Mouse (Mus musculus): Measurements from ENCODE around the gene Farsa.
"Not testable (repeated sequence)": the region's sequence is repeated elsewhere in the genome, so short reads cannot be mapped to it uniquely, and the experiment has no call there.

The Farsa gene

GRCm38 (mm10) chr8:84873016-84873415, 16.2 kb downstream of the Farsa start:
- no peak for DNase-seq (ENCODE audit: low spot score)

- no peak for DNase-seq (ENCODE audit: low spot score)
Observed at GRCm38 (mm10) chr8:84874339-84874738, 17.6 kb downstream of the Farsa start.

GRCm38 (mm10) chr8:84877297-84878035, 20.7 kb downstream of the Farsa start:
- DNase-seq (ENCODE audit: low spot score): no peak

GRCm38 (mm10) chr8:84878915-84879314, 22.1 kb downstream of the Farsa start:
- no peak for DNase-seq (ENCODE audit: low spot score)

- no peak for DNase-seq (ENCODE audit: low spot score)
Observed at GRCm38 (mm10) chr8:84884728-84885127, 27.9 kb downstream of the Farsa start.

- DNase-seq (ENCODE audit: low spot score): no peak
Observed at GRCm38 (mm10) chr8:84888280-84888679, 31.5 kb downstream of the Farsa start.

- DNase-seq (ENCODE audit: low spot score): no peak
Observed at GRCm38 (mm10) chr8:84889141-84889540, 32.4 kb downstream of the Farsa start.

GRCm38 (mm10) chr8:84892993-84893708, 36.4 kb downstream of the Farsa start:
- DNase-seq (ENCODE audit: low spot score): no peak

- peak; percentile 92 for DNase-seq (ENCODE audit: low spot score)
Observed at GRCm38 (mm10) chr8:84893709-84894134, 36.9 kb downstream of the Farsa start, which contains the start of gene Gcdh. Gene Gcdh (minus strand): TSS chr8:84893921.

GRCm38 (mm10) chr8:84895963-84896362, 39.2 kb downstream of the Farsa start:
- no peak for DNase-seq (ENCODE audit: low spot score)

- no peak for DNase-seq (ENCODE audit: low spot score)
Observed at GRCm38 (mm10) chr8:84901071-84901470, 44.3 kb downstream of the Farsa start.

GRCm38 (mm10) chr8:84901752-84902151, 45.0 kb downstream of the Farsa start, which contains the start of gene Klf1:
Gene Klf1 (plus strand): TSS chr8:84901928.
- DNase-seq (ENCODE audit: low spot score): no peak

- no peak for DNase-seq (ENCODE audit: low spot score)
Observed at GRCm38 (mm10) chr8:84902367-84902919, 45.7 kb downstream of the Farsa start.

GRCm38 (mm10) chr8:84902920-84903661, 46.3 kb downstream of the Farsa start:
- DNase-seq (ENCODE audit: low spot score): peak; percentile 94

GRCm38 (mm10) chr8:84904351-84904750, 47.6 kb downstream of the Farsa start:
- DNase-seq (ENCODE audit: low spot score): no peak

GRCm38 (mm10) chr8:84907037-84907436, 50.2 kb downstream of the Farsa start:
- DNase-seq (ENCODE audit: low spot score): no peak

- no peak for DNase-seq (ENCODE audit: low spot score)
Observed at GRCm38 (mm10) chr8:84907493-84907892, 50.7 kb downstream of the Farsa start.

- DNase-seq (ENCODE audit: low spot score): not testable (repeated sequence)
Observed at GRCm38 (mm10) chr8:84907979-84908378, 51.2 kb downstream of the Farsa start.

- DNase-seq (ENCODE audit: low spot score): peak; percentile 97
Observed at GRCm38 (mm10) chr8:84908421-84909161, 51.8 kb downstream of the Farsa start, which contains the start of gene Dnase2a. Gene Dnase2a (plus strand): TSS chr8:84908560.

GRCm38 (mm10) chr8:84909162-84909767, 52.5 kb downstream of the Farsa start:
- no peak for DNase-seq (ENCODE audit: low spot score)

GRCm38 (mm10) chr8:84909949-84910348, 53.2 kb downstream of the Farsa start:
- peak; percentile 49 for DNase-seq (ENCODE audit: low spot score)

Measured in urinary bladder, postnatal 14 days (tissue).